Mouse (Mus musculus) hematopoietic stem cell, adult 5-6 weeks (primary cell): ENCODE results near the gene Ndufb2. TPM values are rescaled to one million over a fixed set of nuclear protein-coding genes. Genes with fewer than 3 reads are reported as not detected.
A peak's percentile ranks its signal among the peaks of the same experiment; 100 is the strongest.

ENCODE experiments used
- ATAC-seq, 2 experiments: fragments of 125-278 bp in 1 of 2; replicated peaks in 1 of 2; 2 replicates each; pipeline ENCODE4 v1.8.0; 2016 to 2017; ENCODE audit warnings: inconsistent platforms in 2 of 2, mild to moderate bottlenecking in 2 of 2, moderate number of reproducible peaks in 2 of 2, low read depth in 1 of 2, moderate TSS enrichment in 1 of 2; ENCODE audit not compliant: low FRiP score in 2 of 2, poor library complexity in 2 of 2, severe bottlenecking in 2 of 2, insufficient read depth in 1 of 2, low TSS enrichment in 1 of 2
- total RNA-seq: library from RNA; stranded (forward); fragments of 172-1452, 232-1000 nt; gene quantifications from 2 replicates; pipeline ENCODE4 v1.2.3, GENCODE M21; 2017

Ndufb2 gene
- total RNA-seq, 1 experiment from 2014 or later: 55.3 TPM

DNA sequence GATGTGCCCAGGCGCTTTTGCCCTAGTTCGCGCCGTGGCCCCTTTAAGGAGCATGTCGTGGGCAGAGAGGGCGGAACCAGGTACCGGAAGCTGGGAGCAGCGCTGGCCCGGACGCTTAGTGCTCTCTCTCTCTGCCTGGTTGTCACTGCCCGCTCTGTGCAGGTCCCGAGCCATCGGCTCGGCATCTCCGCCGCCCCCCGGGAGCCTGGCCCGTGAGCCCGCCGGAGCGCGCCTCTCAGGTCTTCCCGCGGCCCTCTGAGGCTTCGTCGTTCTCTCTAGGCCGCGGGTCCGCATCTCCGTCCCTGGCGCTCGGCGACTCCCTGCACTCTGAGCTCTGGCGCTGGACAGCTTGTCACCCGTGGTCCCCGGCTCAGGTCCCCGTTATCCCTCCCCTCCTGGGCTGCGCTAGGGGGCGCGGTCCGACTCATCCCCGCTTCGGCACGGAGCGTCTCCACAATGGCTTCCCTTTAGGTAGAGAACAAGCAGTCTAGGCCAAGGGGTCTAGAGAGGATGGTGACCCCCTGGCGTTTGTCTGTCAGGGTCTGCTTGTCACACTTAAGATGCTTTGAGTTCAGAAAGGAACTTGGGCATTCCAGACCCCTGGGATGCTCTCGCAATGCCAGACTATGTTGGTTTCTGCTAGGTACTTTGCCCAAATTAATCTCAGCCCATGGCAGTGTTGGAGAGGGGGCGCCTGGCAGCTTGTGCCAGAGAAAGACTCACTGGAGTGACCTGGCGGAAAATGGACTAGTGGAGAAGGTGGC is 18.4 kb upstream of the Ndufb2 start, which contains the start of gene Adck2:
Gene Adck2 (plus strand): TSS at position 83 of the 764 bp plus-strand sequence.
- ATAC-seq: peak; percentile 96

DNA sequence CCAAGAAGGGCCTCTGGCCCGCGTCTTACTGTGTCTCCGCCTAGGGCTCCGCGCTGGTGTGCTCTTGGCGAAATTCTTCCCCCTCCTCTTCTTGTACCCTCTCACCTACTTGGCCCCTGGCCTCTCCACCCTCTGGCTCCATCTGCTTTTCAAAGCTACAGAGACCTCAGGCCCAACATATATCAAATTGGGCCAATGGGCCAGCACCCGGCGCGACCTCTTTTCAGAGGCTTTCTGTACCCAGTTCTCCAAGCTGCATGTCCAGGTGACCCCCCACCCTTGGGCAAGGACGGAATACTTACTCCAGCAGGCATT is 17.9 kb upstream of the Ndufb2 start:
- no peak for ATAC-seq

DNA sequence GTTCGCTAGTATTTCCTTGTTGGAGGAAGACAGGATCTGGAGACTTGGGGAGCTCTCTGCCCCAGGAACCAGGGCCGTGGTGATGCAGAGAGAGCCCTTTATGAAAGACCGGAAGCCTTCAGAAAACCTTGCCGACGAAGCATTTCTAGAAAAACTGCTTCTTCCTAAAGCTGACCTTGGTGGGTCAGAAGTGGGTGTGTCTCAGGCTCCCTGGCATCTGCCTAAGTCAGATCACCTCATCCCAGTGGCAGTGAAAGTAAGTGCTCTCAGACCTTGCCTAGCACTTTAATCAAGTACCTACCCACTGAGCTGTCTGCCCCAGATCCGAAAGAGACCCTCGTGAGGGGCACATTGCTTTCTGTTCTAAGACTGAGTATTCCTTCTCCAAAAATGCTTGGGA is 17.4 kb upstream of the Ndufb2 start:
- ATAC-seq: no peak

DNA sequence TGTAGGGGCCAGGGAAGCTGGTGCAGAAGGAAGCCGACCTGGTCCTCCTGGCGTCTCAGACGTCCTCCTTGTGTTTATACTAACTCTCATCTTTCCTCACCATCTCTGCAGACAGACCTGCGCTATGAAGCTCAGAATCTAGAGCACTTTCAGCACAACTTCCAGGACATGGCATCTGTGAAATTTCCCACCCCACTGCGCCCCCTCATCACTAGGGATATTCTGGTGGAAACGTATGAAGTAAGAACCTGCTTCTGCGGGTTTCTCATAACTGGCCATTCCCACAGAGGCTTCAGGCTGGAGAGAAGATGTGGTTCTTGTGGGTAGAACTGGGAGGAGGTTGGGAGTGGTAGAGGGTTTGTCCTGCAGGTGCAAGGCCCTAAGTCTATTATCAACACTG is 12.8 kb upstream of the Ndufb2 start:
- ATAC-seq: no peak

DNA sequence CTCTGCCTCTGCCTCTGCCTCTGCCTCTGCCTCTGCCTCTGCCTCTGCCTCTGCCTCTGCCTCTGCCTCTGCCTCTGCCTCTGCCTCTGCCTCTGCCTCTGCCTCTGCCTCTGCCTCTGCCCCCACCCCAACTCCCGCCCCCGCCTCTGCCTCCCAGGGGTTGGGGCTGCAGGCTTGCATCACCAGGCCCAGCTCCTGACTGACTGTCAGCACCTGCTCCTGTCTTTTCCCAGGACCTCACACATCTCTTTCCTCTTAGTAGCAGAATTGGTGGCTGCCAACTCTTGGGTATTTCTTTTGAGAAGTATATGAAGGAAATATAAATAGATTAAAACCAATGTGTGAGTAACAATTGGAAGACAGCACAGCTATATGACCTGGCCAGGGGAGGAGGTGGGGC is 11.8 kb upstream of the Ndufb2 start:
- ATAC-seq: no peak

DNA sequence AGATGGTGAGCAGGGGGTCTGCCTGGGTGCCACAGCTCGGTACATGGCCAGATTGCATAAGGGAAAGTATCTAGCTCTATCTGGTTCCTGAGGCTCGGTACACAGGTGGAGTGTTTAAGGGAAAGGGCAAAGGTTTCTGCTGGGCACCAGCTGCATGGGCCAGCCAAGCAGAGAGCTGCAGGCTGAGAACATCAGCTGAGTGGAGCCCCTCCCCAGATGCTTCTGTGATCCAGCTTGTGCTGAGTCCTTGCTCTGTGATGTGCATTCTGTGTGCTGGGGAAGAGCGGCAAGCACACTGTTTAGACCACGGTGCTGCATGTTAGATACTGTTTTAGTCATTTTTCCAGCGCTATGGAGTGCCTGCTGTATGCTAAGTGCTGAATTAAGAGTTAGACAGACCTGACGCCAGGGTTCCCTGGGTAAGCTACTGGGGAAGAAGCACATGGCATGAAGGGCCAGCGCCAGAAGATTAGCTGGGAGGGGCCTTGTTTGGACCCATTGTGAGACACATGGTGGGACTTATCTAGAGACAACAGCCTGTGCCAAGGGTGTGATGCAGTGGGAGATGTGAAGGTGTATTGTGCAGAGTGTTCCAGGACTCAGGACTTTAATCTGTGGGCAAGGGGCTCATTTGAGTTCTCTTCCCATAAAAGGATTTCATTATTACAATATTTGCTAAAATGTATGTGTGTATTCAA is 11.1 kb upstream of the Ndufb2 start:
- ATAC-seq: no peak

DNA sequence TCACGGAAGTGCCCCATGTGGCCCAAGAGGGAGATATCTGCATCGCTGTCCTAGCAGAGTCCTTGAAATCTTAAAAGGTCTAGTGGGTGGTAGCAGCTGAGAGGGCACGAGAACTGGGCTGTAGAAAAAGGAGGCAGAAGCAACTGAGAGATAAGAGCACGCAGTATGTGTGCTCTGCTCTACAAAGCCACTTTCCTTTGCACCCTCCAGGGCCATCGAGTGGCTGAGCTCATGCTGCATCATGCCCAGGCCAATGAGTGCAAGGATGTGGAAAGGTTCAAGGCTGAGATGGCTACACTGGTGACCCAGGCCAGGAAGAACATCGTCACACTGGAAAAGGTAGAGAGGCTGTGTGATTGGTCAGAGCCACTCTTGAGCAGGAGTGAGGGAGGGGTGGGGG is 6.9 kb upstream of the Ndufb2 start, which contains the start of gene Gm42420:
Gene Gm42420 (plus strand): TSS at position 237 of the 400 bp plus-strand sequence.
- ATAC-seq: no peak

DNA sequence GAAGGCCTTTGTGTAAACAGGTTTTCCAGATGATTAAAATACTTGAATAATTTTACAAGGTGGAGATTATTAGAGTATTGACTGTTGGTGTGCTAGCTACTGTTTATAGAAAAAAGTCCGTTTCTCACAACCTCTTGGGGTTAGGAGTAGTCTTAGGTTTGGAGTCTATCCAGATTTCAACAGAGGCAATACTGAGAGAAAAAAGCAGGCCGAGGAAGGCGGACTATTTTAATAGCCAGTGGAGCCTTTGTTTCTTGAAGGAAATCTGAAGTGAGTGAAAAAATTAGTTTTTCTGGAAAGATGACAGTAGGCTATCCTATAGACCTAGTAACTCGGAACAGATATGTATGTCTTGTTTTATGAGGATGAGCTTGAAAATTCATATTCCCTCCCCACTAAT is 893 bp upstream of the Ndufb2 start:
- no peak for ATAC-seq

DNA sequence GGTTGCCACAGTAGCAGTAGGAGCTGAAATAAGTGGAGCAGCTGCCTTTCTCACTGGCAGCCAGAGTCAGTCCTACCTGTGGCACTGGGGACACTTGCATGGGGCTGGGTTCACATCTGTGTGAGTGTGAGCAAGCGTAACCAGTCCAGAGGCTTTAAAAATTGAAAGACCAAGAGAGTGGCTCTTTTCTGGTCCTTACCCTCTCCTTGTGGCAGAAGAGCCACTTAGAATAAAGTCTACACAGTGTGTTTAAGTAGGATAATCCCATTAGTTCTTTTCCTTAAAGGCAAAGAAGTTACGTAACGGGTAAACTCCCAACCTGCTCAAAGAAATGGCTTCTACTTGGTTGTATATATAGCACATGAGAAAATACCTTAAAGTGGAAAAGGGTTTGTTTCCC is 8.5 kb downstream of the Ndufb2 start:
- ATAC-seq: no peak

DNA sequence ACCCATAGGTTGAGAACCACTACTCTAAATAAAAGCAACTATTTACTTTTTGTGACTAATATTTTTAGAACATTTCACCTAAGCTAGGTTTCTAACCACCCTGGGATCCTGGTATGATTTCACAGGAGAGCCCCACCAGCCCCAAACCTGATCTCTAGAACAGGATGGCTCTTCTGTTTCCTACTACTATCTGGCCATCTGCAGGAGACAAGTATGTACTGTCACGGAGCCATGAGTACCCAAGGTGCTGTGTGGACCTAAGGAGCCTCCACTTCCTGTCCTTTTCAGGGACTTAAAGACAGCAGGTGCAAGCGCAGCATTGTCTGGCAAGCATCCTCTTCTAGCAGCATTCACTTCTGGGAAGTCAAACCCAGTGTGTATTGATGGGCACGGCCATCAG is 9.5 kb downstream of the Ndufb2 start:
- peak; percentile 32 to 66; a peak in 2 of 4 replicates for ATAC-seq

DNA sequence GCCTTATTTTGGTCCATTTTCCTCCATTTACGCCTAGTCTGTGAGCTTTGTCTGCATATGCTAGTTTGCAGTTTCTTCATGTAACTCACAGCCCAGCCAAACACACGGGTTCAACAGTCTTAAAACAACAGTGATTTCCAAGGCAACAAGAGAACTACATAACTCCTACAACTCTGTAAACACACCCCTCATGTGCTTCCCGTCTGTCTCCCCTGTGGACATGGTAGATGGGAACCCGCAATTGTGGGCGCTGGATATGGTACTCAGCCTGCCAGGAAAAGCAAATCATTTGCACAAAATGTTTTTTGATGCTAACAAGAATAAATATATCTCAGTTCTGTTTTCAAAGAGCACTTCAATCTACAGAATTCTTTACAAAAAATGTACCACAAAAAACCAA is 12.2 kb downstream of the Ndufb2 start:
- ATAC-seq: no peak

DNA sequence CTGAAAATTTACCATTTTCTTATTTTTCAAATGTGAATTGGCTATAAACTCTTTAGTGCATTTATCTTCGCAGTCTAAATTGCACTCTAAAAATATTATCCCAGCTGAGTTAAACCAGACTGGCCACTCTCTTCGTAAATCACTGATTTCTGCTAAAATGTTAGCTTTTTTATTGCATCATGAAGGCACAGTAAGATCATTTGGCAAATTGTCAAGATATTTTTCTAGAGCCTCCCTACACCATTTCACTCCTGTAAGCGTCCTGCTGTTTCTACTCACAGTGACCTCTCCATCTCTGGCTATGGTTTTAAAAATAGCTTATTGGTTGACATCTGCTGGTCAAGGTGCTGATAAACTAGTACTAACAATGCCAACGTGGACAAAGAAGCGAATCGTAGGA is 13.7 kb downstream of the Ndufb2 start:
- ATAC-seq: no peak

DNA sequence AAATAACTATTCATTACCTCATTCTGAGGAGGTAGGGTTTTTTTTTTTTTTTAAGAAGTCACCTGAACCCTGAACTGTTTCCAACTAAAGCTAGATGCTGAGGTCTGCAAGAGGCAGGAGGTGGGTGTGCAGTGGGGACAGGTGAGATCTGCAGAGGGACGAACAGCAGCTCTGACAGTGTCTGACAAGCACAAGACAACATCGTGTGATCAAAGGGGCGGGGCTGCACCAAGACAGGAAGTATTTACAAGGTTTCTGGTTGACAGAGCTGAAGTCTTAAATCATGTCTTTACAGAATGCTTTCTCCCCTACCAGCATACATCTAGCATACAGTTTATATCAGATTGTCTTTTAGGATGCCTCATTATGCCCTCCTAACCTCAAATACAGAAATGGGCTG is 14.5 kb downstream of the Ndufb2 start:
- ATAC-seq: no peak

DNA sequence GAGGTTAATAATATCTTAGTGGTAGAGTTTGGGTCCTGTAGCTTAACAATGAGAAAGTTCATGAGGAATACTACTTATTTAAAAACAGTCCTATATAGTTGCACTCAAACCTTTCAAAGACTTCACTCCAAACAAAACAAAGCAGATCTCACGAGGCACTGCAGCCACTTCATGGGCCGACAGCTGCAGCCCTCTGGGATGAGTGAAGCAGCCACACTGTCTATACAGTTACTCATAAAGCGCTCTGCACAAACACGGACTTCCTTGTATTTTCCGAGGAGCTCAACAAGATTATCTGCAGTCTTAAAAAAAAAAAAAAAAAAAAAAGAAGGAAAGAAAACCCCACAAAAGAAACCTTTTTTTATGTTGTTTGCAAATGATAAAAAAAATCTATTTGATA is 15.0 kb downstream of the Ndufb2 start:
- ATAC-seq: no peak

DNA sequence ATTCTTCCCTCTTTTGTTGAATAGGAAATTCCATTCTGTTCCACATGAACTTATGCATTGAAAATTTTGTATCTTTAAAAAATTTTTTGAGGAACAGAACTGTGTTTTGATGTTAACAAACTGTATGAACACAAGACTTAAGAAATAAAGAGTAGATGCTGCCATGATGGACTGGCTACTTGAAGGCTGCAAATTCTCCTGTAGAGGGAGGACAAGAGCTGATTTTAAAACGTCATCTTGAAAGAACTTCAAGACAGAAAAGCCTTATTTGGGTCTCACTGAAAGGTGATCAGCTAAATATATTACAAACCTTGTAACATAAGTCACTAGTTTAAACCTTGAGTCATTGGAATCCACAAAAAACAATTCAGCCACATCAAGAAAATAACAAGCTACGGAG is 17.8 kb downstream of the Ndufb2 start:
- no peak for ATAC-seq

DNA sequence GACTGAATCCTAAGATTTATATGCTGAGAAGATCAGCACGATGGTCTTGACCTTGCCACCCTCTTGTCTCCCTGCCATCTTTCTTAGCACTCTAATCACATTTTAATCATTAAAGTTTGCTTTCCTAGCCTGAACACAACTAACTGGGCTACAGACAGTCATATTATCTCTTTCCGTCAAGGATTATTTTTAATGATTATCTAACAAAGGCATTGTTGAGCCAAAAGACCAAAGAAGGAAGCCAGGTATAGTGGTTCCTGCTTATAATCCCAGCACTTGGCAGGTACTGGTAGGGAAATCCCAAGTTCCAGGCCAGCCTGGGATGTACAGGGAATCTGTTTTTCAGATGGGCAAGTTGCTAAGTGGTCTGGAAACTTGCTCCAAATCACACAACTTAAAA is 18.9 kb downstream of the Ndufb2 start:
- ATAC-seq: no peak
